ENCODE assay signal across 32 mouse cellular contexts in genomic region chr19:59188981-59189380, GRCm38 (mm10). TPM values are rescaled to one million over a fixed set of nuclear protein-coding genes. Genes with fewer than 3 reads are reported as not detected.
"Had no signal": no experiment of that assay in that cellular context is flagged by ENCODE, and none has a peak within 500 bp of the region (broad histone marks: within the 10 kb centered on the region; RNA-seq: fewer than 3 reads in every experiment).

No protein-coding gene starts in this region.

- ATAC-seq: midbrain, embryonic 16.5 days had no signal

- H3K9ac ChIP-seq: liver, embryonic 13.5 days; midbrain, embryonic 12.5 days; neural tube, embryonic 13.5 days had no signal

- DNase-seq: kidney, adult 2 months; kidney, postnatal 10 days; kidney, postnatal 36 days; layer of hippocampus, postnatal 36 days; liver, embryonic 13.5 days; lung, adult 2 months; lung, postnatal 14 days; lung, postnatal 4 days; retina, postnatal 1 day; right cerebral cortex, postnatal 25 days; thymus, postnatal 25 days had no signal

- H3K27ac ChIP-seq: left cerebral cortex, adult 2 months; liver, embryonic 13.5 days; midbrain, embryonic 12.5 days; neural tube, embryonic 13.5 days had no signal

- H3K4me3 ChIP-seq: left cerebral cortex, adult 2 months; liver, embryonic 13.5 days; midbrain, embryonic 12.5 days; myocyte; neural tube, embryonic 13.5 days had no signal

- H3K36me3 ChIP-seq: liver, embryonic 13.5 days; midbrain, embryonic 12.5 days; neural tube, embryonic 13.5 days had no signal

- H3K9me3 ChIP-seq: liver, embryonic 13.5 days; midbrain, embryonic 12.5 days; neural tube, embryonic 13.5 days had no signal

- H3K4me2 ChIP-seq: liver, embryonic 13.5 days; midbrain, embryonic 12.5 days; neural tube, embryonic 13.5 days had no signal

RNA-seq across cellular contexts. Expression of gene Vax1, which starts 19.1 kb away (rescaled TPM):
- total RNA-seq: liver, adult 2 months; megakaryocyte progenitor cell, adult 5-6 weeks; megakaryocyte-erythroid progenitor cell, adult 5-6 weeks; monocyte, adult 5-6 weeks; neutrophil, adult 5-6 weeks had no signal
- polyA plus RNA-seq: kidney, adult 2 months; kidney, embryonic 14.5 days; liver, adult 2 months; liver, embryonic 13.5 days; liver, embryonic 16.5 days; lung, adult 2 months; lung, embryonic 16.5 days; myocyte; neural tube, embryonic 13.5 days; spleen, adult 2 months; stomach, embryonic 16.5 days; thymus, postnatal 0 days had no signal

RNA-seq across cellular contexts. Expression of gene Kcnk18, which starts 30.0 kb away (rescaled TPM):
- total RNA-seq: layer of hippocampus, adult 8-10 months; layer of hippocampus, postnatal 10 days; layer of hippocampus, postnatal 36 days; left cerebral cortex, adult 2 months; left cerebral cortex, postnatal 10 days; left cerebral cortex, postnatal 36 days; liver, adult 2 months; megakaryocyte progenitor cell, adult 5-6 weeks; megakaryocyte-erythroid progenitor cell, adult 5-6 weeks; monocyte, adult 5-6 weeks; neutrophil, adult 5-6 weeks had no signal
- polyA plus RNA-seq: kidney, adult 2 months; kidney, embryonic 14.5 days; limb, embryonic 14.5 days; liver, adult 2 months; liver, embryonic 13.5 days; liver, embryonic 16.5 days; lung, adult 2 months; lung, embryonic 16.5 days; midbrain, embryonic 12.5 days; midbrain, embryonic 16.5 days; myocyte; neural tube, embryonic 13.5 days; spleen, adult 2 months; stomach, embryonic 16.5 days; thymus, postnatal 0 days had no signal
